Mouse (Mus musculus) v-Abl transformed pro-B cells (cell line): ENCODE results near the gene Flt1.

Source experiments
- in situ Hi-C, 2 experiments: fragments of 400-800 bp; cut with MboI; formaldehyde crosslinking; loops; one replicate each; pipeline ENCODE4 v1.15.1; 2025; ENCODE audit not compliant: unreplicated experiment in 2 of 2

The Flt1 gene

DNA sequence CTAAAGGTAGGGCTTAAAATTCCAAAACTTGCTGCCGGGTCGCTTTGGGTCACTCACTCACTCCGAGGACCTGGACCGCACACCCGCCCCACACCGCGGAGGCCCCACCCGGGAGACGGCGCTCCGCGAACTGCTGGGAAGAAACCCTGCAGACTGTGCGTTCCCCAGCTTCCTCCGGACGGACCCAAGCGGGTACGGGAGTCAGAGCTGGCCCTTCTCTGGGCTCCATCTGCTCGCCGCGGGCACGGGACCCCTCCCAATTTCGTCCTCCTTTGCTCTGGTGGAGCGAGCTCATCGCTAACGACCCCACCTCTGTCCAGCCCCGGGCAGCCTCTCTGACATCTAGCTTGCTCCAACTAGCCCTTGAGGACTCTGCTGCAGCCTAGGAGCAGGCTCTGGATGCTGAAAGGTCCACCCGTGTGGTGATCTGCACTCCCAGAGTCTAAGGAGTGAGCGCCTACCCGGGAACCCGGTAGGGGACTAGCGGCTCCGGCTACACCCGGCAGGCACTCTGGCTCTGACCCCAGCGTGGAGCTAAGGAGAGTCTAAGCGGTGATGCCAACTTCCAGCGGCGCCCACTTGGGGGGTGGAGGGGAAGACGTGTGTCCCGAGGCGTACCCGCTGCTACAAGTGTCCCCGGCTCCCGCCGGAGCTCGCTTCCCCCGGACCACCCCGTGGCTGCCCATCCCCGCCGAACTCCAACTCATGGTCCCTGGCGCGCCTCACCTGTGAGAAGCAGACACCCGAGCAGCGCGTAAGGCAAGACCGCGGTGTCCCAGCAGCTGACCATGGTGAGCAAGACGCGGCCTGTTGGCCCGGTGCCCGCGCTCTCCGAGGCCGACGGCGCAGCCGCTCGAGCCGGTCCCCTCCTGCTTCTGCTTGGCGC, 623 bp downstream of the Flt1 start:
- in situ Hi-C loops = no loop called here

DNA sequence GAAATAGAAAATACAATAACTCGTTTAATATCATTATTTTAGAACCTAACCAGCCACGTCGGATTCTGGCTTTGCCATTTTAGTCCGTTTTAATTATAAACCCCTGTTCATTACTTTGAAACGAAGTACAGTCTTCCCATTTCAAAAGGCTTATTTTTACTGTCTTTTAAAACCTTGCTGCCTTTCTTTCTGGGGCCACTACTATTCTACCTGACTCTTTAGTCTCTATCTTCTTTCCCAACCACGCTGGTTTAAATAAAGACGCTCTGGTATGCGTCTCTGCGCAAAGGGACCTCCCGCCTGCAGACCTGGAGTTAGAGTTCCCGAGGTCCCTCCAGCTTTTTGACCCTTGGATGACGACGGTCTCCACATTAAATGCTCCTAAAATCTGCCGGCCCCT, 1.4 kb downstream of the Flt1 start:
- in situ Hi-C loops = no loop called here

DNA sequence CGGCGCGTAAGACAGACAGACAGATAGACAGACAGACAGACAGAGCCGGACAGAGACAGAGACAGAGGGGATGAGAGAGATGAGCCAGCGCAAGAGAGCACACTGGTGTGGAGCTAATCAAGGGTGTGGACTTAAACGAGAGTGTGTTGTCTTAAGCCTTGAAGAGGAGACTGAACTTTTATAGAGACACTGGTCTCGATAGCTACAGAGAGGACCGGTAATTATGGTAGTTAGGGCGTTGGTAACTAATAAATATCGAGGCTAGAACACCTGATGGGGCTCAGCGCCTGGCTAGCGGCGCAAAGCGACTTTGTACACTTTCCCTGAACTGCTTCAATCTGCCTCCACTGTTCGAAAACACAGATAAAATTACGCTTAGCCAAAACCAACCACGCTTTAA, 2.0 kb downstream of the Flt1 start:
- in situ Hi-C loops = no loop called here

DNA sequence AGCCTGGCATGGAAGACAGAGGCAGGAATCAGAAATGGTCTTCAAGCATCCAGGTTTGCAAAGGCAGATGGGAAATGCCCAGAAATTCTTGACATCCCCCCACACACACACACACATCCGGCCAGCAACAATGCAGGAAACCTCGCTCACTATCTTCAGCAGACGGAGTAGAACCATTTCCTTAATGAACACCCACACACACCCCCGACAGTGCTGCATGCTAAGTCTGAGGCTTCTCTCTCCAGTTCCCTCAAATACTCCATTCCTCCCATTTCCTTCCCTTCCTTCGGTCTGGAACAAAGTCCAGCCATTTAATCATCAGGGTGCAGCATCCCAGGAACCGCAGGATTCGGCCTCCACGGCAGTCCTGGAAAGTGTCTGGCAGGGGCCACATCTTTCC, 4.4 kb downstream of the Flt1 start:
- in situ Hi-C loops = no loop called here

DNA sequence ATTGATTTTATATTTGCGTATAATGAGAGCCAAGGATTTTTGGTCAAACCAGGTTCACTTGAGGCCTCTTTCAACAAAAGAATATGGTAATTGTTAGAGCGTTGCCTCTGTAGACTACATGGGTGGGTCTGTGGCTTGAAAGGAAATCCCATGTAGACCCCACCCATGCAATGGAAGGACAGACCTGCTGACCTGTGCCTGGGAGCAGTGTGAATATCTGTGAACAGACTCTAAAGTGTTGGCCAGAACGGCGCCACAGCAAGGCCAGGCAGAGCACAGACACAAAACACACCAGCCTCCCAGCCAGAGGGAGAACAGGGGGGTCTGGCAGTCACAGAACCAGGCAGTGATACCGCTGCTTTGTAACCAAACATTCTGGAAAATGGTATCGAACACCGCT, 7.5 kb downstream of the Flt1 start:
- in situ Hi-C loops = no loop called here

DNA sequence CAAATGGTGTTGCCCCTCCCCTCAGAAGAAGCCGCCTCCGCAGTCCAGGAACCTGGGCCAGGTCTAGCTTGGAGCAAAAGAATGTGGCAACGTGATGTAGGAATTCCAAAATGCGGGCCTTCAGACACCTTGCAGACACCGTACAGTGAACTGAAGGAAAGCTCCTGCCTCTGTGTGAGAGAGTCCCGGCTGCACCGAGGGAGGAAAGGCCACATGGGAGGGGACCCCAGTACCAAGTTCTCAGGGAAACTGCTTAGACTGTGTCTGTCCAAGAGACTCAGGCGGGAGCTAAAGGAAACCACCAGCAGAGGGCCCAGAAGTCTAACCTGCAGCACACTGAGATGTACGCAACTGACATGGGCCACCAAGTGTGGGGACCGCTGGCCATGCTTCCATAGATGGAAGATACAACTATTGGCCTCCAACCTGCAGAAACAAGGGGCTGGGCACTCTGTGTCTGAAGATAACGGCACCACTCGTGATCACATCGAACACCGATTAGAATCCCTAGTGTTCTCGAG, 9.1 kb downstream of the Flt1 start:
- in situ Hi-C loops = no loop called here

DNA sequence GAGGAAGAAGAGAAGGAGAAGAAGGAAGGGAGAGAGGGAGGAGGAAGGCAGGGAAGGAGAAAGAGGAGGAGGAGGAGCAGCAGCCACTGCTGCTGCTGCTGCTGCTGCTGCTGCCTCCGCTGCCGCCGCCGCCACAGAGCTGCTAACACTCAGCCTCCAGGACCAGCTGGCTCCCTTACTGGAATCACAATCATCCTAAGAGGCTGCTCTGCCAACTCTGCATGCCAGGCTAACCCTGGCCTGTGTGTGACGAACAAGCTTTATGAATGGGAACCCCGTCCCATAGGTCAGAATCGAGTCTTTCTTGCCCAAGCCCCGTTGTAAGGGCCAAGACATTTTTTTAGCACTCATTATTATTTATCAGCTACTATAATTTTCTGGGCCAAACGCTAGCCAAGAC, 9.5 kb downstream of the Flt1 start:
- in situ Hi-C loops = no loop called here

DNA sequence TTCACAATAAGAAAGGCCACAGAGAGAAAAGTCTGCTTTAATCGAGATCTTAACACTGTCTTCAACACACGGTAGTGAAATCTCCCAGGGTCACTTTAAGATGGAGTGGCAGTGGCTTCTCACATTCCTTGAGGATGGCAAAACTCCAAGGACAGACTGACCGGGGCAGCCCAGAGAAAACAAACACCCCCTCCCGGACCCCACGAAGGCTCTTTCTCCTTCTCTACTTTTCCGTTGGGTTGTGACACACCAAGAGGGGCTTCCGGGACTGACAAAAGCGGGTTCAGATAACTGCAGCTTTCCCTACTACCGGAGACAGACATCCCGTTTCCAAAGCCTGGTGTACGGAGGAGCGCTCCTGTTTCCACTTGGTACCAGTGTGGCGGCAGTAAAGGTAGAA, 10.4 kb downstream of the Flt1 start:
- in situ Hi-C loops = no loop called here

DNA sequence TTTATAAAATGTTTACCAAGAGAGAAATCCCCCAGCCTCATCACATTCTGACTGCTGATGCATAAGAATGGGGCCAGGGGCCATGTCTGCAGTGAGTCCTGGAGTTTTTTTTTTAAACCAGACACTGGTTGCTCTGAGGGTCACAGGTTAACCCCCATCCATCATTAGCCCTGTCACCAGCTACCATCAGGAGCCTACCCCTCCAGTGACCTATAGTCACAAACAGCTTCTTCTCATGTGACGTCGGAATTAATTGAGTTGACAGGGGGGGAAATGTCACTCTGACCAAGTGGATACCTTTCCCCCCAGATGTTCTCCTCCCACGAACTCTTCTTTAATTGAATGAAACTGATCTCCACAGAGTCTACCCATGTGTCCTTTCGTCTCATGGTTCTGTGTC, 17.3 kb downstream of the Flt1 start:
- in situ Hi-C loops = no loop called here

DNA sequence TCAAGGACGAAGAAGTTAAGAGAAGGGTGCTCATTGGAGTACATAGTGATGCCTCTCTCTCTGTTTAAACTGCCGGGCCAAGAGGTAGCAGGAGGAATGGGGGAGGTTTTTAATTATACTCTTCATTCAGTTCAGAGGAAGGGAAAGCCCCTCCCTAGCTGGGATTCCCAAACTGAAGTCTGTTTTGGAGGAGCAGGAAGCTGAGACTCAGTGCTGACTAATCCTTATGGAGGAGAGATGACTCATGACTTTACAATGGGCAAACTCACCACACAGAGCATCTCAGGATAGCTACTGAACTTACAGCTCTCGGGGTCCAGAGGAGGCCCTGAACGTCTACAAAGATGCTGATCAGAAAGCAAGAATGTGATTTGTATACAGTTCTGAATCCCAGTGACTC, 18.3 kb downstream of the Flt1 start:
- in situ Hi-C loops = no loop called here

DNA sequence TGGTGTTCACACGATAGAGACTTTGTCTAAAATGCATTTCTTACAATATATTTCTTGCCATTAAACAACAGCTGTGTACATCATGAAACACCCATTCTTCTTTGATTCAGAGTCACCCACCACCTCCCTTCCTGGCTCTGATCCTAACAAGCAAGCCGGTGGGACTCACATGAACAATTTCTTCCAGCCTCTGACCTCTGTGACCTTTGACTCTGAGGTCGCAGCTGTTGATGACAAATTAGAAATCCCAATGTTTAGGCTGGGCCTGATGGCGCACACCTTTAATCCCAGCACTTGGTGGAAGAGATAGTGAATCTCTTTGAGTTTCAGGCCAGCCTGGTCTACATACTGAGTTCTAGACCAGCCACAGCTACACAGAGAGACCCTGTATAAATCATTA, 20.9 kb downstream of the Flt1 start:
- in situ Hi-C loops = no loop called here

DNA sequence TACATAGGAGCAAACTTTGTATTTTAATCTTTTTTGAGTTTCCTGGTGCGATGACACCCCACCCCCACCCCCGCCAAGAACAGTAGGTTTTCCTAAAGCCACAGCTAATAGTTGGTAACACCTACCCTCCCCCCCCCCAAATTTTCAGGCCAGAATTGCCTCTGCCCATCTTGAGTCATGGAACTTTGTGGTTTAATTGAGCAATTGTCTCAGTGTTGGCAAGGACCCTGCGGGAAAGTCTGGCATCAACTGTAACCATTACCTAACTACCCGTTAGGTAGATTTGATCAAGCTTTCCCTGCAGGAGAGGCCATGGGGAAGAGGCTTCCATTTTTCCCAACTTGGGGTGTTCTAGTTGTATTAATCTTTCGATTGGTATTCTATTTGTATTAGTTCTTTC, 23.4 kb downstream of the Flt1 start:
- in situ Hi-C loops = no loop called here

DNA sequence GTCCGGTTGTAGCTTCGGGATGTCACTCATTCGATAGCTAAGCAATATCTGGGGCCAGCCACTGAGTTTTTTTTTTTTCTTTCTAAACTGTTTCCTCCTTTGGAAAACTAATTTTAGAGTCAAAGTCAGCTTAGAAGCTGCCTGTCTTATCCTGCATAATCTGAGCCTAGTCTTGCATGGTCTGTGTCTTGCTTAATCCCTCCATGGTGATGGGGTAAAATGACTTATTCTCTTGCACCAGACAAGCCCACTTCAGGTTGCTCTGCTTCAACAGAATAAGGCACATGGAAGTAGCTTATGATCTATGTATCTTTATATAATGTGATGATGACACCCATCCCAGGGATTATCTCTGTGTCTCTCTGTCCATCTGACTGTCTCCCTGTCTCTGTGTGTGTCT, 24.8 kb downstream of the Flt1 start:
- in situ Hi-C loops = no loop called here

DNA sequence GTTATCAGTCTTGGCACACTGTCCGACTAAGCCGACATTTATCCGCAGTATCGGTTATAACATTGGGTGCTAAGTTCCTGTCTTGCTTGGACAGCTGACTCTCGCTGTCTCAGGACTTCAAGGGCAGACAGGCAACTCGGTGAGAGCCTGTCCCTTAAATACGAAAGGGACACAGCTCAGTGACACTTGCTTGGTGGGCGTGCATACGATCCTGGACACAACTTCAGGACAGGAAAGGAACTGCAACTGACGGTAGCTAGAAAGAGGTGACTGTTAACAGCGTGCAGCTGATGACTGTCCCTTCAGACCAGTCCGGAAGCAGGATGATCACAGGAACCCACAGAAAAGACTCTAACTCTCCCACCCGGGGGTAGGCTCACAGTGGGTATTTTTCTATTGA, 27.8 kb downstream of the Flt1 start:
- in situ Hi-C loops = no loop called here

DNA sequence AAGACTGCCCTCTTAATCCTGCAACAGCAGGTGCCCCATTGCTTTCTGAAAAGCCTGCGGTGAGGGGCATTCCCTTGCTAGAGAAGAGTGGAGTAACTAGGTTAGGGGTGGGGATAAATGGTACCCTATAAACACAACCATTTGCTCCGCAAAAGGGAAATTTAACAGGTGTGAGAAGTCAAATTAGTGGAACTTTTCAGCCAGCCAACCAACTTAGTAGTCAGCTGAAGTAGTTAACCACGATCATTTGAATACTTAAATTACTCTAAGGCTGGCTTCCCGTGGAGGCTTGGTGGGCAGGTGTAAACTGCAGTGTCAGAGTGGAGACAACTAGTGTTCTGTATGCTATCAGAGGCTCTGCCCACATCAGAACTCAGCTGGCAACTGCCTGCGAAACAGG, 28.6 kb downstream of the Flt1 start:
- in situ Hi-C loops = no loop called here

DNA sequence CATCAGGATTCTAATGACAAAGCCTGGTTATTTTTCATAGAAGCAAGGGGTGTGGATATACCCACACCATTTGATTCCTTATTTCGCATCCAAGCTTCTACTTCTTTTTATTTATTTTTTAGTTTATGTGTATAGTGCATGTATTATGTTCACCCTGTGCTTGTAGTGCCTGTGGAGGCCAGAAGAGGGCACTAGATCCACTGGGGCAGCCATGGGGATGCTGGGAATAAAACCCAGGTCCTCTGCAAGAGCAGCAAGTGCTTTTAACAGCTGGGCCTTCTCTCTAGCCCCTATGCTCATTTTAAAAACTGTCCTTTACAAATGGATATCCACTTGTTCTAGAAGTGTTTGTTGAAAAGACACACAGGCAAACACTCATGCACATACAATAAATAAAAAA, 33.2 kb downstream of the Flt1 start:
- in situ Hi-C loops = no loop called here

DNA sequence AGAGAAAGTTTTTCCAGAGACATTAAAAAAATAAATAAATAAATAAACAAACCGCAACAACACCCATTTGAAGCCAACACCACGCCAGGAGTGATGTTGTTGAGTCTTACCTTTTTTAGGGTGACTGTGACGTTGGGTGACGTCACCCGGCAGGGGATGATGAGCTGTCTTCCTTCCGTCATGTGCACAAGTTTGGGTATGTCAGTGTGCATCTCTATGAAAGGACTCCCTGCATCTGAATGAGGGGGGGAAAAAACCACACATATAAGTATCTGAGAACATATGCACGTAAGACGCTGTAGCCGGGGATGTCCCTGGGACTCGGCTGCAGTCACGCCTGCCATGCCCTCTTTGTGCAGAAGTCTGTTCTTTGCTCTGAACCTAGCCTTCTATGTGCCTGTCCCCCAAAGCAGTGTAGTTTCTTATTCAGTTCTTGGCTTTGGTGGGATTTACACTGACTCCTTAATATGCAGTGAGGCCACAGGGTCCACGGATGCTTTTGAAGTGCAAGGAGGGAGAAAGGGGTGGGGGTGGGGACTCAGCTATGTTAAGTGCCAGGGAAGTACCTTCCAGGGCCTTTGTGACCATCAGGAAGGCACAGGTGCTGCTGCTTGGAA, 42.0 kb downstream of the Flt1 start:
- in situ Hi-C loops = no loop called here

DNA sequence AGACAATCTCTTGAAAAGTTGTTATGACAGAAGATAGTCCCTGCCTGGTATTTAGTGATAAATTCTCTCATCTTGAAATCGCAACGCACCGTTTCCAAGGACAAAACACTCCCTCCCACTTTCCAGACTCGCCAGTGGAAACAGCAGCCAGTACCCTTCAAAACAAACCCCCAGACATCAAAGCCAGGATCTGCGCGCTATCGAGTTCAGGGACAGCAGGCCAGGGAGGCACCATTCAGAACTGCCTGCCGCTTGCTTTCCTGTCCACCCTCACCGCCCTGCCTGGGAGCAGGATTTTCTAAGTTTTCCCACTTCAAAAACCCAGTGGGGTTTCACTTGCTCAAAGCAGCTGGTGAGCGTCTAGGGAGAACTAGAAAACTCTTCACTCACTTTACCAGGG, 44.6 kb downstream of the Flt1 start:
- in situ Hi-C loops = no loop called here

DNA sequence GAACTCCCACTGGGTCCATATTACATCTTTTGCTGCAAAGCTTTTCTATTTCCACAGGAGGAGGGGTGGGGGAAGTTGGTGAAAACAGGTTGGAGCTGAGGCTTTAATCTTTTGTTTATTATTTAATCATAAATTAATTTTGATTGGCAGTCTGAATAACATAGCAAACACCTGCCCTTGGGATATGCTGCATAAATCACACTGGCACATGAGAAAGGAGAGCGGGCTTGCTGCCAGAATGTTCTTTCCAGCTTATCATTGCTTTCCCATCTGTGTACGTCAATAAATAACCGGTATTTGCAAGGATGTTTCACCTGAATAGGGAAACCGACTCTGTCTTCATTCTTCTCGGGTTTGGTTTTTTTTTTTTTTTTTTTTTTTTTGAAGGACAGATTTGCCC, 45.1 kb downstream of the Flt1 start:
- in situ Hi-C loops = no loop called here

DNA sequence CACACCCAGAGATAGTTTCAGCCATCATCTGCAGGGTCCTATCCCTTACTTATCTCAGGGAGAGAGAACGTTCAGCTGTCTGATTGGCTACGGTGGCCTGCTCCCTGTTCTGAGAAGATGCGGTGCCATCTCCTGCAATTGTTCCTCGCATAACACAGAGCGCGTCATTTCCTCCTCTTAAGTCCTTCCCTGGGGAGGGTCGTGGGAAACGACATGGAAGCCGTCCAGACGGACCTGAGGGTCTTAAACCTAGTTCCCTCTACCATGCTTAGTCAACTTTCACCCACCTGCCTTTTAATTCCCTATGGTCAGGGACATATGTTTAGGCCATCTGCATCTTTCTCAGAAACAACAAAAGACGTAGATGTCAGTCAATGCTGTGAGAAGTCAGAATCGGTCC, 46.5 kb downstream of the Flt1 start:
- in situ Hi-C loops = no loop called here

DNA sequence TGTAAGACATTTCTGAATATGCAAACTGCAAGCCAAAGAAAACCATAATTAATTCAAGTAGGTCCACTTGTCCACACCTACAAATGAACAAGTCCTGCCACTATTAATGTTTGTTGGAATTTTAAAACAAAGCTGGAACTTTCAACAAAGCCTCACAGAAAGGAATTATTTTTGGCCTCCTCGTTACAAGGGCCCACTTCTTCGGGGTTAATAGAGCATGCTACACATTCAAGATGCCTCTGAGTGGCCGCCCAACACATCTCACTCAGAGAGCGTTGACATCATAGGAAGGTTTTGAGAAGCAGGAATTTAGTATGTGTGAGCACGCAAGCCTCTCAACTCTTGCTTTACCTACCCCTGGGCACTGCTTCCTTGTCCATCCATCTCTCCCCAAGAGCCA, 50.0 kb downstream of the Flt1 start:
- in situ Hi-C loops = no loop called here

DNA sequence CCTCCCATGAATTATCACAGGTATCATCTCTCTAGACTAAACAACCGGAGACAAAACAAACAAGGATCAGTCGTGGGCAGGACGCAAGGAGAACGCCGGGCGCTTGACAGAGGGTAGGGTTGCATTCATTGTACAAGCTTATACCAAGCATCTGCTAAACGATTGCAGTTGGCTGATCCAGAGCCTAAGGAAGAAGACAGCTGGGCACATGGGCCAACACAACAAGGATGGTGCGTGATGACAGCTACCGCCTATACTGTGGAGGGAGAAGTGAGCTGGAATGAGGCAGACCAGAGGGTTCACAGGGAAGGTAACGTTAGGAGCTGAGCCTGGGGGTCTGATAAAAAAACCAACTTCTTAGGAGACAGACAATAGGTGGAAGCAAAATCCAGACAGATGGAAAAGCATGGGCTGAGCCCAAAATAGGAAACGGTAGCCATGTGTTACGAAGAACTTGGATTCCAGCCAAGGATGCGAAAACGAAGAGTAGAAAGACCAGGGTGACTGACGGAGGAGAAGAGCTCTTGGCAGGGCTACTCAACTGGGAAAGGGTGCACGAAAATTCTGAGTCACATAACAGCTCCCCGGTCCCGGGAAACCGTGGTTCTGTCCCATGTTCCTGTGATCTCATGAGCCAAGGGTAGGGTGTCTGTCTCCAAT, 53.9 kb downstream of the Flt1 start:
- in situ Hi-C loops = no loop called here
